Mouse (Mus musculus) embryonic facial prominence, embryonic 14.5 days (tissue): ENCODE measurements around the gene Rpl3l. TPM values are rescaled to one million over a fixed set of nuclear protein-coding genes. Genes with fewer than 3 reads are reported as not detected.

Experiments
- ATAC-seq: fragments of 200-750 bp; cut with Nextera tagmentation; 2 replicates; pipeline ENCODE4 v1.8.0; 2017; ENCODE audit warnings: low read depth, moderate number of reproducible peaks, moderate TSS enrichment
- DNase-seq: peaks from one replicate; pipeline ENCODE4 v3.0.0-alpha.2; 2015; ENCODE audit warnings: low spot score
- H3K27ac ChIP-seq: fragments of 300-500 bp; sonication (generic); replicated peaks from 2 replicates; pipeline ENCODE4 v1.5.1; 2014; ENCODE audit warnings: low read depth, mild to moderate bottlenecking, low read length, moderate library complexity
- H3K27me3 ChIP-seq: fragments of 300-500 bp; sonication (generic); replicated peaks from 2 replicates; pipeline ENCODE4 v1.6.1; 2014; ENCODE audit warnings: low read length; ENCODE audit not compliant: control insufficient read depth, insufficient read depth
- H3K36me3 ChIP-seq: fragments of 300-500 bp; sonication (generic); 2 replicates; pipeline ENCODE4 v1.6.1; 2014; ENCODE audit warnings: low read length, mixed read lengths; ENCODE audit not compliant: control insufficient read depth, insufficient read depth
- H3K4me1 ChIP-seq: fragments of 300-500 bp; sonication (generic); 2 replicates; pipeline ENCODE4 v1.6.1; 2014; ENCODE audit warnings: antibody characterized with exemption, low read length; ENCODE audit not compliant: control insufficient read depth, insufficient read depth
- H3K4me2 ChIP-seq: fragments of 300-500 bp; sonication (generic); 2 replicates; pipeline ENCODE4 v1.6.1; 2014; ENCODE audit warnings: low read depth, mild to moderate bottlenecking, low read length, moderate library complexity, mixed read lengths
- H3K4me3 ChIP-seq: fragments of 300-500 bp; sonication (generic); 2 replicates; pipeline ENCODE4 v1.5.1; 2014; ENCODE audit warnings: low read depth, mild to moderate bottlenecking, low read length
- H3K9ac ChIP-seq: fragments of 300-500 bp; sonication (generic); 2 replicates; pipeline ENCODE4 v1.6.1; 2014; ENCODE audit warnings: low read depth, mild to moderate bottlenecking, low read length, moderate library complexity, mixed read lengths
- H3K9me3 ChIP-seq: fragments of 300-500 bp; sonication (generic); 2 replicates; pipeline ENCODE4 v1.6.1; 2016; ENCODE audit warnings: low read length; ENCODE audit not compliant: control insufficient read depth
- WGBS: fragments of 180-500 bp; shearing (Covaris S2); extraction: QIAGEN DNeasy Blood & Tissue Kit; methylation state at CpG from one replicate; pipeline ENCODE4 v1.1.7; 2014; 5-methylcytosine and 5-hydroxymethylcytosine counted together
- polyA plus RNA-seq: library from polyadenylated mRNA; unstranded; fragments of >200 nt; fragmentation: Nextera tagmentation; extraction: Ambion mirVana; gene quantifications from 2 replicates; pipeline ENCODE4 v1.2.1, GENCODE M21; 2014

The Rpl3l gene
- polyA plus RNA-seq, 1 experiment from 2014 or later = 0.39 TPM

- no peak for ATAC-seq
- H3K4me1 ChIP-seq = peaks cover 16% of the 10 kb centered on the region
- no peaks in the 10 kb centered on the region for H3K27me3 ChIP-seq
- 13% methylated on average over 4 of the region's 5 CpGs for WGBS
- H3K9ac ChIP-seq = no peak overlapping the region
- H3K4me2 ChIP-seq = peak overlapping the region; percentile 26; the same call in 1 of the 2 replicates
- H3K27ac ChIP-seq = 0 out of 2 replicates have a peak overlapping the region, but pooled peaks have one; percentile 6
- H3K36me3 ChIP-seq = peaks cover 44% of the 10 kb centered on the region
- H3K4me3 ChIP-seq = no peak overlapping the region
- DNase-seq = peak; percentile 57
- no peaks in the 10 kb centered on the region for H3K9me3 ChIP-seq
Observed at GRCm38 (mm10) chr17:24697985-24698384, 29.6 kb upstream of the Rpl3l start.

GRCm38 (mm10) chr17:24698715-24699114, 28.9 kb upstream of the Rpl3l start:
- Histone ChIP-seq H3K27ac (0 out of 2 replicates have a peak overlapping the region, but pooled peaks have one; percentile 6), H3K27me3 (no peaks in the 10 kb centered on the region), H3K4me3 (no peak overlapping the region), H3K4me1 (peaks cover 16% of the 10 kb centered on the region), H3K9me3 (no peaks in the 10 kb centered on the region), H3K36me3 (peaks cover 41% of the 10 kb centered on the region), H3K9ac (0 out of 2 replicates have a peak overlapping the region, but pooled peaks have one; percentile 40), H3K4me2 (peak overlapping the region; percentile 26; the same call in 1 of the 2 replicates)
- no peak for DNase-seq
- ATAC-seq = no peak
- 72% methylated on average over 9 of the region's 9 CpGs for WGBS

GRCm38 (mm10) chr17:24699473-24699872, 28.1 kb upstream of the Rpl3l start:
- H3K36me3 ChIP-seq = peaks cover 44% of the 10 kb centered on the region
- no peak overlapping the region for H3K27ac ChIP-seq
- H3K4me1 ChIP-seq = peaks cover 16% of the 10 kb centered on the region
- WGBS = 75% methylated on average over 2 of the region's 2 CpGs
- no peaks in the 10 kb centered on the region for H3K27me3 ChIP-seq
- H3K9me3 ChIP-seq = no peaks in the 10 kb centered on the region
- no peak overlapping the region for H3K9ac ChIP-seq
- no peak overlapping the region for H3K4me2 ChIP-seq
- DNase-seq (no peak), ATAC-seq (no peak)
- H3K4me3 ChIP-seq = no peak overlapping the region

- Histone ChIP-seq H3K9me3 (no peaks in the 10 kb centered on the region), H3K4me1 (peaks cover 11% of the 10 kb centered on the region), H3K4me2 (no peak overlapping the region), H3K27me3 (no peaks in the 10 kb centered on the region), H3K4me3 (no peak overlapping the region), H3K36me3 (peaks cover 53% of the 10 kb centered on the region), H3K27ac (no peak overlapping the region), H3K9ac (no peak overlapping the region; the same call in 1 of the 2 replicates)
- DNase-seq (no peak), ATAC-seq (no peak)
- WGBS = 94% methylated on average over 9 of the region's 9 CpGs
Observed at GRCm38 (mm10) chr17:24701251-24701650, 26.4 kb upstream of the Rpl3l start.

DNA sequence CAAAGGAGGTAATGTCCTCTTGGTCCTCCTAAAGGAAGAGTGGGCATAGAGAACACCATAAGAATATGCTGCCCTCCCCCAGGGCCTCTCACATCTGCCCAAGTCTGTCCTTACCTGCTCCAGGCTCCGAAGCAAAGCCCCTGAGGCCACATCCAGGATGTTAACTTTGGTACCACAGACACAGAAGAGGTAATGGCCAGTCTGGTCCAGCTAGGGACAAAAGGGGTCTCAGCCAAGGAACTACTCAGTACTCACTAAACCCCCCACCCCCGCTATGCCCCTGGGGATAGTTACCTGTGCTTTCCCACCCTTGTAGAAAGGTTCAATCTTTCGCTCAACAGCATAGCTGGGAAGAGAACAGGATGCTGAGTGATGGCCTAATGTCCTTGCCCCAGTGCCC, 21.8 kb upstream of the Rpl3l start:
- H3K36me3 ChIP-seq = peaks cover 37% of the 10 kb centered on the region

DNA sequence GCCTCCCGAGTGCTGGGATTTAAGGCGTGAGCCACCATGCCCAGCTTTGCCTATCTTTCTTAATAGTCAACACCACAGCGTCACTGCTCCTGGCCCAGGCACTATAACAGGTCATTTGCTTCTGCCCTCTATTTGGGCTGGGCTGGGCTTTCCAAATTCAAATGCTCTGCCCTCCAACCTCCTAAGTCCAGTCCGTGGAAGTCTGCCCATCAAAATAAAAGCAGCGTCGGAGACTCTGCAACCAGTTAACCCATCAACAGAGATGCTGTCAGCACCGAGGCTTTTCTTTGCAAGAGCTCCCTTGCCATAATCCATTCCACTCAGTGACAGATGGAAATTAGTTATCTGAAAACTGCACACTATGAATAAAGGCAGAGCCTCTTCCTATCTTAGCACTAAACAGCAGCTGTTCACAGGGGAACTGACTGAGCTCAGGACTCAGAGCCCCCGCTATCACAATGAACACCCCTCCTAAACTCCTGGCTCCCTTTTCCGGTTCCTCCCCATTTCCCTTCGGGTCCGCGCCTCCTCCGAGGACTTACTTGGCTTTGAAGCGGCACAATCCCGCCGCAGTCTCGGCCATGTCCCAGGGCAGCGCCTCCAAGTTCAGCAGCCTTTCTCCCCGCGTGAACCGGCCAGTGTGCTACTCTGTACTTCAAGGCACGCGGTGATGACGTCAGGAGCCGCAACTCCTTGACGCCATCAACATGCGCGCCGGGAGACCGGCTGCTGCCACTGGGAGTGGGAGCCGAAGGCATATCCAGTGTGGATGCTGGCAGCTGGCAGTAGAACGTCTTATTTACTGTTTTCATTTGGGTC, 20.4 kb upstream of the Rpl3l start, which contains the start of gene Tbl3:
Gene Tbl3 (minus strand): TSS at position 679 of the 819 bp plus-strand sequence.
- ATAC-seq (peak; percentile 93), DNase-seq (peak; percentile 96)
- Histone ChIP-seq H3K9me3 (no peaks in the 10 kb centered on the region), H3K4me1 (no peaks in the 10 kb centered on the region; the same call in 1 of the 2 replicates), H3K27me3 (no peaks in the 10 kb centered on the region), H3K9ac (peak within 1 kb of the TSS; percentile 73), H3K36me3 (peaks cover 24% of the 10 kb centered on the region), H3K27ac (peak within 1 kb of the TSS; percentile 78), H3K4me3 (peak within 1 kb of the TSS; percentile 70), H3K4me2 (peak within 1 kb of the TSS; percentile 71)
- WGBS = 5% methylated on average over 32 of the region's 32 CpGs

More for the DNA sequence above, 21.8 kb upstream of the Rpl3l start:
- H3K9me3 ChIP-seq = no peaks in the 10 kb centered on the region
- H3K4me3 ChIP-seq = no peak overlapping the region
- H3K27ac ChIP-seq = no peak overlapping the region
- H3K4me2 ChIP-seq = no peak overlapping the region
- H3K4me1 ChIP-seq = no peaks in the 10 kb centered on the region; the same call in 1 of the 2 replicates
- H3K9ac ChIP-seq = no peak overlapping the region
- no peak for ATAC-seq
- DNase-seq = no peak
- no peaks in the 10 kb centered on the region for H3K27me3 ChIP-seq
- WGBS = 92% methylated on average over 3 of the region's 3 CpGs

DNA sequence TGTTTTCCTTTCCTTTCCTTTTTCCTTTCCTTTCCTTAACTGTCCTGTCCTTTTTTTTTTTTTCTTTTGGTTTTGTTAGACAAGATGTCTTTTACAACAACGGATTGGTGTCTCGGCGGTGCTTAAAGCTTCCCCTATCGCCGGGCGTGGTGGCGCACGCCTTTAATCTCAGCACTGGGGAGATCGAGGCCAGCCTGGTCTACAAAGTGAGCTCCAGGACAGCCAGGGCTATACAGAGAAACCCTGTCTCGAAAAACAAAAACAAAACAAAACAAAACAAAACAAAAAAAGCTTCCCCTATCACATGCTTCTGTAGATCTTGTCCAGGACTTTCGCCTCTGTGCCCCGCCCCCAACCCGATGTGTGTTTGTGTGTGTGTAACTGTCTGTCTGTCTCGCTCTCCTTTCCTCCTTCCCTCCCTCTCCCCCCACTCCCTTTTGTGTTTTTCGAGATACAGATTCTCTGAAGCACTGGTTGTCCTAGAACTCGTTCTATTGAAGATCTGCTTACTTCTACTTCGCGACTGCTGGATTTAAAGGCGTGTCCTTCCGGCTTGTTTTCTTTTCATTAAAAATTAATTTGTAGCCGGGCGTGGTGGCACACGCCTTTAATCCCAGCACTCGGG, 19.7 kb upstream of the Rpl3l start:
- Histone ChIP-seq H3K9me3 (no peaks in the 10 kb centered on the region), H3K9ac (peak overlapping the region; percentile 73), H3K36me3 (peaks cover 18% of the 10 kb centered on the region), H3K4me2 (peak overlapping the region; percentile 71), H3K4me3 (peak overlapping the region; percentile 70), H3K27ac (peak overlapping the region; percentile 78), H3K4me1 (no peaks in the 10 kb centered on the region; the same call in 1 of the 2 replicates), H3K27me3 (no peaks in the 10 kb centered on the region)
- 0 out of 2 replicates have a peak, but pooled peaks have one; percentile 39 for ATAC-seq
- WGBS = 4% methylated on average over 24 of the region's 24 CpGs
- DNase-seq = peak; percentile 25

DNA sequence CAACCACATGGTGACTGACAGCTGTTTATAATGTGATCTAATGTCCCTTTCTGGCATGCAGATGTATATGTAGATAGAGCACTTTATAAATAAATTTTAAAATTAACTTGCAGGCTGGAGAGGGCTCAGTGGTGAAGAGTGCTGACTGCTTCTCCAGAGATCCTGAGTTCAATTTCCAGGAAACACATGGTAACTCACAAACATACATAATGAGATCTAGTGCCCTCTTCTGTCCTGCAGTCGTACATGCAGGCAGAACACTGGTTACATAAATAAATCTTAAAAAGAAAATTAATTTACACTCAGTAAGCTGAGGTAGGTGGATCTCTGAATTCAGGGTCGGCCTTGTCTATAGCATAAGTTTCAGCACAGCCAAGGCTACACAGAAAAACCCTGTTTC, 19.0 kb upstream of the Rpl3l start:
- WGBS = 32% methylated on average over 2 of the region's 2 CpGs
- ATAC-seq (no peak), DNase-seq (peak; percentile 58)
- H3K36me3 ChIP-seq = peaks cover 17% of the 10 kb centered on the region
- H3K27me3 ChIP-seq = no peaks in the 10 kb centered on the region
- H3K4me3 ChIP-seq = no peak overlapping the region
- no peaks in the 10 kb centered on the region for H3K9me3 ChIP-seq
- H3K9ac ChIP-seq = no peak overlapping the region; the same call in 1 of the 2 replicates
- no peaks in the 10 kb centered on the region; the same call in 1 of the 2 replicates for H3K4me1 ChIP-seq
- no peak overlapping the region for H3K27ac ChIP-seq
- H3K4me2 ChIP-seq = 0 out of 2 replicates have a peak overlapping the region, but pooled peaks have one; percentile 71
